Mouse (Mus musculus): ENCODE results near the gene Pdxk. TPM values are rescaled to one million over a fixed set of nuclear protein-coding genes. Genes with fewer than 3 reads are reported as not detected.

The Pdxk gene
- total RNA-seq, 2 experiments from 2014 or later: 10.2 to 11.1 TPM

DNA sequence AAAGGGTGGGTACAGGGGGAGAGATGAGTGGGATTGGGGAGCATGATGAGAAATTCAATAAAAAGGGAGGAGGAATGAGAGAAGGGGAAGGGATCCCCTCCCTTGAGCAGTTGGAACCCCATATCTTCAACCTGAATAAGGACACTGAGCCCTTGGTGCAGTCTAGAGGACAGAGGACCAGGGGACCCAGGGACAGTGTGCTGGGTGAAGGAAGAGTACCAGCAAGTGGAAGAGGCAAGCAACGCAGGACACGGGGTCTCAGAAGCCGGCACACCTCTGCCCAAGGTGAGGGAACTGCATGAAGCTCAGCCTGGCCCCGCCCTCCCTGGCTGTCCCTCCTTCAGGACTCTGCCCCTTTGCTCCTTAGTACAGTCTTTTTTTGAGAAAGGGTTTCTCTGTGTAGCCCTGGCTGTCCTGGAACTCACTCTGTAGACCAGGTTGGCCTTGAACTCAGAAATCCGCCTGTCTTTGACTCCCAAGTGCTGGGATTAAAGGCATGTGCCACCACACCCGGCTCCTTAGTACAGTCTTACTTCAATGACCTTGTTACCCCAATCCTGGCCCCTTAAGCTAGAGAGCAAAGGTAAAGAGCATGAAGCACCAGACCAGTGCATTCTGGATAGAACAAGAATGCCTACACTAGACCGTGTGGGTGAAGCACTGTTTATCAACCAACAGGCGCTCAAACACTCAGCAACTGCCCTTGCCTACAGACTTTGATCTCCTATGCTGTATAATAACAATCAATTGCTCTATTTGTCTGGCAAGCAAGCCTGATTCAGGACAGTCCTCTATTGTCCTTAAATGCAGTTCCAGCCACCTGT lies 1.6 kb downstream of the Pdxk start:
- DNase-seq: no peak
- intact Hi-C loops (cut with DNase I): loop anchor here (5.0 kb wide), 1 partner anchor 114 kb away; no protein-coding TSS in a partner anchor

- intact Hi-C loops (cut with DNase I): loop anchor here (5.0 kb wide), 1 partner anchor 116 kb away; no protein-coding TSS in a partner anchor
These were observed 3.0 kb downstream of the Pdxk start for GRCm38 (mm10) chr10:78461767-78462166.

DNA sequence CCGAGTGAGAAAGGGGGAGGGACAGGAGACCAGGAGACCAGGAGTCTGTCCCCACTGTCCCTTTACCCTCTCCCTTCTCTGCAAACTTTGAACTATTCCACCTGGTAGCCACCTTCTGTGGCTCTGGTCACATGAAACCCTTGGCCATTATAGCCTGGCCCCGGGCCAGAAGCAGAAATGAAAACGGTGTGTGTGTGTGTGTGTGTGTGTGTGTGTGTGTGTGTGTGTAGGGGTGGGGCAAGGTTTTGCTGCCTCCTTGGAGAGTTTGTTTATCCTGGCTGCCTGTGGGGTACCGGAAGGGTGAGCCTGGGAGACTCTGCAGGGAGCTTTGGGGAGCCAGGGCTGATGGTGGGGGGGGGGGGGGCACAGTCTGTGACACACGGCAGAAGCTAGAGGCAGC lies 4.3 kb downstream of the Pdxk start:
- no peak for DNase-seq
- intact Hi-C loops (cut with DNase I): loop anchor here (5.0 kb wide), 1 partner anchor 117 kb away; no protein-coding TSS in a partner anchor

More at GRCm38 (mm10) chr10:78461767-78462166, 3.0 kb downstream of the Pdxk start:
- no peak for DNase-seq

DNA sequence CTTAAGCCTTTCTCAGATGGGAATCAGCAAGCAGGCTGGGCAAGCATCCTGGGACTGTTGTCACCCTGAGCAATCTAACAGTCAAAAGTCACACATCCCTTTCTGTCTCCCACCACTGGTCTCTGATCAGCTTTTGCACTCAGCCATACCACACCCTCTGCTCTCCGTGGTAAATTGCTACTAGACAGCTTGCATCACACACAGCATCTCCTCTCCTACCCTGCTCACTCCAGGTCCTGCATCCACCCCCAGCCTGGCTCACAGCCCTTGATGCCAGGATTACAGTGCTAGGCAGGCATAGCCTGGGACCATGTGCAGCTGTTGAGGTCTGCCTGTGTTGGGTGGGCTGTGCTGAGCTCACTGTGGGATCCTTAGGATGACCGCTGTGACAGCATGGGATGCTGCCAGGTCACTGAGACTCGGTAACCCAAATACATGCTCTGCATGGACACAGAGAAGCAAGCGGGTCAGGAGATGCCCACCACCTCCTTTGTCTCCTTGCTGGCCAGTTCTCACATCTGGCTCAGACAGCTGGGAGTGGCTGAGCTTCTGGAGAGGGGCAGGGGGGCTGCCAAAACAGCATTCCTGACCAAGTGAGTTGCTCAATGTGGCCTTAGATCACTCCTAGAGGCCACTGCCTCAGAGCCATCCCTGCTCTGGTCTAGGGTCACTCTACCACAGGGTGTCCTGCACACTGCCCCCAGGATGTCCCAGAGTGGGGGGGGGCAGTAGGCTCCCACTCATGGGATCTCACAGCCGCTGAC lies 6.2 kb downstream of the Pdxk start:
- peak; percentile 43 to 54 for DNase-seq
- intact Hi-C loops (cut with DNase I): no loop called here

DNA sequence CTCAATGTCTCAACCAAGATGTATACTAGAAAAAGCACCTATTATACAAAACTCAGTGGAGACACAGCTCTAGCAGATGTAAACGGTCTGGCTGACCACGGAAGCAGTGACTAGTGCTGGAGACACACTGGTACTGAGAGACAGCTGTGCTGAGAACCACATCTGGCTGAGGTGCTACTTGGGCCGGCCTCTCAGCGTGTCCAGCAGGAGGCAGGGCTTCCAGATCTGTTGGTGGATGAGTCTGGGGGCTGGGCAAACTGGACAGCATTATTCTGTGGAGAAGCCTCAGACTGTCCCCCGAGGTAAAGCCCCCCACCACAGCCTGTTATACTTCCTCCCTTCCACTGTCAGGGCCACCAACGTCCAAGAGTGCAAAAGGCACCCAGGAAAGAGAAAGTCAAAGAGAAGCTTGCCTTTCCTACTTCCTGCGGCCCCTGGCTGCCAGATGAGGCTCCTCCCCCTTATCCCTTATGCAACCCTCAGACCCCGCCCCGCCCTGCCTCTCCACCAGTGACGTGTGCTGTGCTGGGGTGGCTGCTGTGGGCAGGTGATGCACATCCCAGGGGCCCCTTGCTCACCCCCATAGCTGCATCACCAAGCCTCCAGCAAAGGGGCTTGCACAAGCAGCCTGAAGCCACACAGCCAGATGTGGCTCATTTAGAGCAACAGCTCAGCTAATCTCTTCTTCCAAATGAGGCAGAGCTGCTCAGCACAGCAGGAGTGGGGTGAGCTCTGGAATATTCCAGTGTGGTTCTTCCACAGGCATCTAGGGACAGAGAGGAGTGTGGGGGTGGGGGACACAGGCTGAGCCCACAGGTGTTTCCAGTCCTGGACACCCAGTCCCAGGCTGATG lies 7.1 kb downstream of the Pdxk start:
- intact Hi-C loops (cut with DNase I): no loop called here
- peak; percentile 68 to 70 for DNase-seq

- intact Hi-C loops (cut with DNase I): no loop called here
- no peak for DNase-seq
These were observed 8.1 kb downstream of the Pdxk start for GRCm38 (mm10) chr10:78456696-78457095.

DNA sequence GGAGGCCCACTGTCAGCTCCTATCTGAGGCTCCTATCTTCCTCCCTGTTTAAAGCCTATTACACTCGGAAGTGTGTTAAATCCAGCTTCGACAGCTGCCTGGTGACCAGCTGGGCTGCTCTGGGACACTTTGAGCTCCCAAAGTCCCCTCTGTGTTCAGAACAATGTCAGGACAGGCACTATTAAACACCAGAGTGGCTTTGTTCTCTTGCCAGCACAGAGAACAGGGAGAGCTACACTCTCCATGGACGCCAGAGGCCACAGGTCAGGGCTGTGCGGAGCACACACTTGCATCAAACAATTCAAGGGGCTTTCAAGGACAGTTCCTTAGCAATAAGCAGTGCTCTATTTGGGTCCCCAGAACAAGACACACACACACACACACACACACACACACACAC lies 12.1 kb downstream of the Pdxk start:
- intact Hi-C loops (cut with DNase I): no loop called here
- no peak for DNase-seq

GRCm38 (mm10) chr10:78450761-78451160 lies 14.0 kb downstream of the Pdxk start:
- DNase-seq: no peak
- intact Hi-C loops (cut with DNase I): no loop called here

DNA sequence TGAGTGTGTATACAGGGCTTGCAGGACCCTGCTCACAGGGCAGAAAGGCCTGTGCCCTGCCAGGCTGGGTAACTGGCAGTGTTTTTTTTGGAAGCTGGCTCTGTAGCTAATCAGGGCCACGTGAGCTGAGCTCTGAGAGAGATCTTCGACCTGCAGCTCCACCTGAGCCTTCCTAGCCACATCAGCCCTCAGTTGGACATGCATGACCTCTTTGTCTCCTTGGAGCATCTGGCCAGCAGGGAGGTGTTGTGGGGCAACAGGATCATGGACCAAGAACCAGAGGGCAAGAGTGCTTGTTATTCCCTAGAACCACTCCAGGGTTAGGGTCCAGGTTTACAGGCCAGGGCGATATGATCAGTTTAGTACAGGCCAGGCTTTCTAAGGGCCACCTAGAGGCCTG lies 17.4 kb downstream of the Pdxk start:
- no peak for DNase-seq
- intact Hi-C loops (cut with DNase I): no loop called here

DNA sequence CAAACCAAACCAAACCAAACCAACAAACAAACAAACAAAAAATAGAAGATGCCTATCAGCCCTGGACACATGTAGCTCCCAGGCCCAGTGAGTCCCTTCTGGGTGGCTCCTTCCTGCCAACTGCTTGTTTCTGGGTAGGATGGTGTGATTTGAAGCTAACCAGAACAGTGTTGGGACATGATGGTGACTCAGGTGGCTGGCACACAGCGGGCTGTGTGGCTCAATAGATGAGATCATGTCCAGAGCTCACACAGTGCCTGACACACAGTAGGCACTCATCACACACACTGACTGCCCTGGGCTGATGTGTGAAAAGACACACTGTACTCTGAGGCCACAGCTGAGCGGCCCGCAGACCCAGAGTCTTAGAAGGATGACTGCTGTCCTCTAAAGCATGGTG lies 18.6 kb downstream of the Pdxk start:
- intact Hi-C loops (cut with DNase I): no loop called here
- no peak for DNase-seq

- intact Hi-C loops (cut with DNase I): loop anchor here (5.0 kb wide), 1 partner anchor 160 kb away; no protein-coding TSS in a partner anchor
- DNase-seq: no peak
These were observed 22.5 kb downstream of the Pdxk start for GRCm38 (mm10) chr10:78442292-78442691.

DNA sequence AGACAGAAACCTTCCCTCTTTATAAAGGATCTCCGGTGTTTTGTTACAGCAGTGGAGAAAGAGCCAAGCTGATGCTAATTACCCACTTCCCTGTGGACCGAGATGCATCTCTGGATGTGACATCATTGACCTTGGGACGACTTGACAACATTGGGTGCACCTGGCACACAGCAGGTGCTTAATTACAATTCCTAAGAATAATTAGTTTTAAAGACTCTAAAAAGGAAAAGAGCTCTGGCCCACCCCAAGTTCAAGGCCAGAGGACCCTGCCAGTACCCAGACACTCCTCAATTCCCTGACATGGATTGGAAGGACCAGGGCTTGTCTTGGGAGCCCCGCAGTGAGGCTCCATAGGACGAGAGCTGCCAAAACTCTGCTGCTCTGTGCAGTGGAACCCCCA lies 23.2 kb downstream of the Pdxk start:
- DNase-seq: no peak

DNA sequence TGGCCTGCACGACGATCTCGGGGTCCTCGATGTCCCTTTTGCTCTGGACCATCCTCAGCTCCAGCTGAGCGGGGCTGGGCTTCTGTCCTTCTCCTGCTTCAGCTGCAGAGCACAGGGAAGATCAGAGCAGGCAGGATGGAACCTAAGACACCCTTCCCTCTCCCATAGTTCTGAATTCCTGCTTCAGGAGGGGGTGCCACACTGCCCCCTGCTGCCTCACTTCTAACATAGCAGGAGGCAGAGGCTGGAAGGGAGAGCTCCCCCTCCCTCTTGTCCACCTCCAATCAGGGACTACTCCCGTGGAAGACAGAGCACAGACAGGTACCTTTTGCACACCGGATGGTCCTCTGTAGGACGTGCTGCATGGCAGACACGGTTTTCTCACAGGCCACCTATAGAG lies 24.0 kb downstream of the Pdxk start:
- DNase-seq: no peak
- intact Hi-C loops (cut with DNase I): loop anchor here (5.0 kb wide), 1 partner anchor 161 kb away; no protein-coding TSS in a partner anchor

More for the DNA sequence above, 23.2 kb downstream of the Pdxk start:
- intact Hi-C loops (cut with DNase I): loop anchor here (5.0 kb wide), 1 partner anchor 161 kb away; no protein-coding TSS in a partner anchor

DNA sequence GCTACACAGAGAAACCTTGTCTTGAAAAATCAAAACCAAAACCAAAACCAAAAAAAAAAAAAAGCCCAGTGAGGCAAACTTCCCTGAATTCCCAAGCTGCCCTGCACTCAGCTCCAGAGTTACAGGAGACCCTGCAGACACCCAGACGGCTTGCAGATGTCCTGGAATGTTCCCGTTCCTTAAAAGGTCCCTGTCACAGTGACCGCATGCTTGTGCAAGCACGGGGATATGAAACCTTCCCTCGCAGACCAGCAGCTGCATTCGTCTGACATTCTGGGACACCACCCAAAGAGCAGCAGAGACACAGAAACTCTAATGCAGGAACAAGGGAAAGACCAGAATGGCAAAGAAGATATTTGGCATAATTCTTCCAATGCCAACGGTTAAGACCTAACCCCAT lies 24.8 kb downstream of the Pdxk start:
- DNase-seq: peak in 1 of 2 experiments; percentile 35
- intact Hi-C loops (cut with DNase I): loop anchor here (1.0 to 5.0 kb wide), 2 partner anchors 47 to 162 kb away; no protein-coding TSS in a partner anchor

DNA sequence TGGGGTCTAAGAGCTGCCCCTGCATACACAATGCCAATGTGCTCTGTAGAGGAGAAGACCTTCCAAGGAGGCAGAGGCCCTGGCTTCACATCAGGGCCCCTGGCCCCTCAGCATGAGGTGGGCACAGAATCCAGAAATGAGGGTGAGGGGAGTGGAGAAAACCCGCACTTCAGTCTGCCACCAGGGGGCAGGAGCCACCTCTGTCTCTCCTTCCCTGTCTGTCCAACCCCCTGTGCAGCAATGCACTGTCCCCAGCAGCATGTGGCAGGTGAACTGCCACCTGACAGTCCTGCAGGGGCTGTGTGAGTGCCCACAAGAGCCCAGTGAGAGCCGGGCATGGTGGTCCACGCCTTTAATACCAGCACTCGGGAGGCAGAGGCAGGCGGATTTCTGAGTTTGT lies 25.2 kb downstream of the Pdxk start:
- DNase-seq: peak in 1 of 2 experiments; percentile 29
- intact Hi-C loops (cut with DNase I): loop anchor here (1.0 kb wide), 1 partner anchor 48 kb away; no protein-coding TSS in a partner anchor

DNA sequence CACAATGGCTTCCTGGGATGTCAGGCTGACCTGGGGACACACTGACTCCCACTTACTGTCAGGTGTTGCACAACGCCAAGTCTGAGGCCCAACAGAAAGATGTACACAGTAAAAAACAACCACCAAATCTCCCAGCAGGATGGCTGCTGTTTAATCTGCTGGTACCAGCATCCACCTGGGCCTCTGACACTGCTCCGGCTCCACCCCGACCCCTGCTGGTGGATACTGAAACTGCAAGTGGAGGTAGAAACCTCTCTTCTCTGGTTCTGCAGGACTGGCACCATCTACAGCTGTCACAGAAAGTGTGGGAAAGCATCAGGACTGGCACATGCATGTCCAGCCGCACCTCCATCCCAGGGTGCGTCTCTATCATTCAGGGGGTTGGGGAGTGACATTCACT lies 26.7 kb downstream of the Pdxk start:
- peak; percentile 76 to 90 for DNase-seq
- intact Hi-C loops (cut with DNase I): no loop called here

- DNase-seq: no peak
- intact Hi-C loops (cut with DNase I): no loop called here
These were observed 31.9 kb downstream of the Pdxk start for GRCm38 (mm10) chr10:78432853-78433252.

- intact Hi-C loops (cut with DNase I): no loop called here
- no peak for DNase-seq
These were observed 35.0 kb downstream of the Pdxk start for GRCm38 (mm10) chr10:78429776-78430175.

GRCm38 (mm10) chr10:78429180-78429579 lies 35.6 kb downstream of the Pdxk start:
- intact Hi-C loops (cut with DNase I): no loop called here
- DNase-seq: no peak

- DNase-seq: no peak
- intact Hi-C loops (cut with DNase I): no loop called here
These were observed 36.7 kb downstream of the Pdxk start for GRCm38 (mm10) chr10:78428070-78428469.

All from heart, postnatal 14 days (tissue).